Comparison of ENCODE assay signal across 7 mouse cellular contexts in genomic region chr16:95340885-95341791, GRCm38 (mm10).
DNase-seq lines count a peak whose midpoint lies in the region; ATAC-seq and TF ChIP-seq lines count a peak whose summit lies in the region.

No protein-coding gene starts in this region.

- WGBS in midbrain, embryonic 13.5 days: 26% methylated on average over 28 of the region's 28 CpGs
- WGBS in spleen, adult 2 months: 49% methylated on average over 28 of the region's 28 CpGs

- TF ChIP-seq POLR2A in spleen, adult 2 months (IDR thresholded peaks at IDR 0.05; ENCODE audit: low read depth, low read length): no peak

- no peaks in the 10 kb centered on the region for H3K36me3 ChIP-seq in midbrain, embryonic 13.5 days
- no peaks in the 10 kb centered on the region for H3K36me3 ChIP-seq in spleen, adult 2 months (ENCODE audit: control insufficient read depth, insufficient read depth, low read length)

- 0 out of 2 replicates have a peak, but pooled peaks cover 2% of the 10 kb centered on the region for H3K27me3 ChIP-seq in midbrain, embryonic 13.5 days
- no peaks in the 10 kb centered on the region for H3K27me3 ChIP-seq in spleen, adult 2 months (ENCODE audit: control insufficient read depth, insufficient read depth, low read length)

- DNase-seq in adrenal gland, adult 8-10 months: peak; percentile 58
- peak; percentile 77 for DNase-seq in embryo, embryonic 9.5 days (ENCODE audit: extremely low spot score)
- DNase-seq in heart, adult 11 months: peak; percentile 98
- DNase-seq in kidney, adult 11 months: peak; percentile 62
- DNase-seq in left cerebral cortex, postnatal 4 days: peak; percentile 86
- peak; percentile 51 to 53 for DNase-seq in spleen, adult 2 months (ENCODE audit: low read depth in 1 of 2, low spot score in 2 of 2)

- H3K9ac ChIP-seq in midbrain, embryonic 13.5 days (replicated peaks): 0 out of 2 replicates have a peak overlapping the region, but pooled peaks have one; percentile 34

- peak; percentile 56; the same call in 1 of the 2 replicates for TF ChIP-seq CTCF in spleen, adult 2 months (IDR thresholded peaks at IDR 0.05; ENCODE audit: extremely low read depth, insufficient read depth, insufficient read length, insufficient replicate concordance)

- H3K4me3 ChIP-seq in midbrain, embryonic 13.5 days (replicated peaks): 0 out of 2 replicates have a peak overlapping the region, but pooled peaks have one; percentile 6
- H3K4me3 ChIP-seq in spleen, adult 2 months (ENCODE audit: extremely low read depth, insufficient read depth, insufficient read length): no peak overlapping the region

- peaks cover 6% of the 10 kb centered on the region for H3K4me1 ChIP-seq in midbrain, embryonic 13.5 days (replicated peaks)
- no peaks in the 10 kb centered on the region for H3K4me1 ChIP-seq in spleen, adult 2 months (ENCODE audit: control insufficient read depth, insufficient read depth, insufficient read length)

- H3K4me2 ChIP-seq in midbrain, embryonic 13.5 days (replicated peaks): peak overlapping the region; percentile 39

- ATAC-seq in midbrain, embryonic 13.5 days: peak; percentile 91

- H3K27ac ChIP-seq in midbrain, embryonic 13.5 days: peak overlapping the region; percentile 36; the same call in 1 of the 2 replicates
- H3K27ac ChIP-seq in spleen, adult 2 months (ENCODE audit: insufficient read depth, low read length): no peak overlapping the region

- intact Hi-C loops in left cerebral cortex, postnatal 4 days (cut with DNase I): loop anchor here (5.0 kb wide), 3 partner anchors 144 to 554 kb away; partner anchors contain the start of gene Kcnj6

- no peaks in the 10 kb centered on the region for H3K9me3 ChIP-seq in midbrain, embryonic 13.5 days
